Mouse (Mus musculus): ENCODE results near the gene Mettl7a3. TPM values are rescaled to one million over a fixed set of nuclear protein-coding genes. Genes with fewer than 3 reads are reported as not detected.
"Not testable (repeated sequence)": the region's sequence is repeated elsewhere in the genome, so short reads cannot be mapped to it uniquely, and the experiment has no call there.

Gene Mettl7a3
- total RNA-seq, 2 experiments from 2014 or later, result 0.30 to 0.57 TPM

GRCm38 (mm10) chr15:100329336-100329735 is 5.4 kb upstream of the Mettl7a3 start:
- not testable (repeated sequence) for DNase-seq (ENCODE audit: low spot score in 2 of 2)

GRCm38 (mm10) chr15:100330739-100331138 is 4.0 kb upstream of the Mettl7a3 start:
- DNase-seq (ENCODE audit: low spot score in 2 of 2), result no peak

- not testable (repeated sequence) for DNase-seq (ENCODE audit: low spot score in 2 of 2)
Observed at GRCm38 (mm10) chr15:100332077-100332961, 2.4 kb upstream of the Mettl7a3 start.

GRCm38 (mm10) chr15:100337328-100337727 is 2.6 kb downstream of the Mettl7a3 start:
- DNase-seq (ENCODE audit: low spot score in 2 of 2), result not testable (repeated sequence)

- DNase-seq (ENCODE audit: low spot score in 2 of 2), result peak in 1 of 2 experiments; percentile 55
Observed at GRCm38 (mm10) chr15:100337847-100338246, 3.1 kb downstream of the Mettl7a3 start.

- DNase-seq (ENCODE audit: low spot score in 2 of 2), result not testable (repeated sequence)
Observed at GRCm38 (mm10) chr15:100341314-100341980, 6.7 kb downstream of the Mettl7a3 start.

- no peak for DNase-seq (ENCODE audit: low spot score in 2 of 2)
Observed at GRCm38 (mm10) chr15:100345484-100345883, 10.8 kb downstream of the Mettl7a3 start.

- DNase-seq (ENCODE audit: low spot score in 2 of 2), result no peak
Observed at GRCm38 (mm10) chr15:100346761-100347160, 12.0 kb downstream of the Mettl7a3 start.

GRCm38 (mm10) chr15:100349496-100349895 is 14.8 kb downstream of the Mettl7a3 start:
- no peak for DNase-seq (ENCODE audit: low spot score in 2 of 2)

- DNase-seq (ENCODE audit: low spot score in 2 of 2), result no peak
Observed at GRCm38 (mm10) chr15:100351501-100352060, 16.9 kb downstream of the Mettl7a3 start.

- no peak for DNase-seq (ENCODE audit: low spot score in 2 of 2)
Observed at GRCm38 (mm10) chr15:100352711-100353250, 18.1 kb downstream of the Mettl7a3 start, which contains the start of the genes Methig1 and Mettl7a2. Methig1 (plus strand) TSS chr15:100353149. Mettl7a2 (plus strand) TSS chr15:100353200.

- not testable (repeated sequence) for DNase-seq (ENCODE audit: low spot score in 2 of 2)
Observed at GRCm38 (mm10) chr15:100353399-100353798, 18.7 kb downstream of the Mettl7a3 start.

GRCm38 (mm10) chr15:100355876-100356275 is 21.1 kb downstream of the Mettl7a3 start:
- no peak for DNase-seq (ENCODE audit: low spot score in 2 of 2)

GRCm38 (mm10) chr15:100364242-100364641 is 29.5 kb downstream of the Mettl7a3 start, which contains the start of gene Higd1c:
Higd1c (plus strand) TSS chr15:100364542.
- no peak for DNase-seq (ENCODE audit: low spot score in 2 of 2)

GRCm38 (mm10) chr15:100365967-100366366 is 31.2 kb downstream of the Mettl7a3 start:
- not testable (repeated sequence) for DNase-seq (ENCODE audit: low spot score in 2 of 2)

- DNase-seq (ENCODE audit: low spot score in 2 of 2), result no peak
Observed at GRCm38 (mm10) chr15:100367119-100367518, 32.4 kb downstream of the Mettl7a3 start.

GRCm38 (mm10) chr15:100375066-100375465 is 40.3 kb downstream of the Mettl7a3 start:
- peak; percentile 56 to 88 for DNase-seq (ENCODE audit: low spot score in 2 of 2)

- peak; percentile 25 to 69 for DNase-seq (ENCODE audit: low spot score in 2 of 2)
Observed at GRCm38 (mm10) chr15:100377847-100378505, 43.2 kb downstream of the Mettl7a3 start.

- DNase-seq (ENCODE audit: low spot score in 2 of 2), result no peak
Observed at GRCm38 (mm10) chr15:100379658-100380057, 44.9 kb downstream of the Mettl7a3 start.

GRCm38 (mm10) chr15:100380104-100380503 is 45.4 kb downstream of the Mettl7a3 start:
- DNase-seq (ENCODE audit: low spot score in 2 of 2), result no peak

GRCm38 (mm10) chr15:100385705-100386104 is 51.0 kb downstream of the Mettl7a3 start:
- DNase-seq (ENCODE audit: low spot score in 2 of 2), result no peak

All from layer of hippocampus, adult 18-20 months (tissue).